Mouse (Mus musculus): Measurements from ENCODE around the gene Usp10.

Gene Usp10

GRCm38 (mm10) chr8:119909944-119910546 lies at the start of gene Usp10:
Gene Usp10 (plus strand): TSS chr8:119910360.
- in situ Hi-C loops (cut with MboI; ENCODE audit: low sequenced_read_pairs), result no loop called here

DNA sequence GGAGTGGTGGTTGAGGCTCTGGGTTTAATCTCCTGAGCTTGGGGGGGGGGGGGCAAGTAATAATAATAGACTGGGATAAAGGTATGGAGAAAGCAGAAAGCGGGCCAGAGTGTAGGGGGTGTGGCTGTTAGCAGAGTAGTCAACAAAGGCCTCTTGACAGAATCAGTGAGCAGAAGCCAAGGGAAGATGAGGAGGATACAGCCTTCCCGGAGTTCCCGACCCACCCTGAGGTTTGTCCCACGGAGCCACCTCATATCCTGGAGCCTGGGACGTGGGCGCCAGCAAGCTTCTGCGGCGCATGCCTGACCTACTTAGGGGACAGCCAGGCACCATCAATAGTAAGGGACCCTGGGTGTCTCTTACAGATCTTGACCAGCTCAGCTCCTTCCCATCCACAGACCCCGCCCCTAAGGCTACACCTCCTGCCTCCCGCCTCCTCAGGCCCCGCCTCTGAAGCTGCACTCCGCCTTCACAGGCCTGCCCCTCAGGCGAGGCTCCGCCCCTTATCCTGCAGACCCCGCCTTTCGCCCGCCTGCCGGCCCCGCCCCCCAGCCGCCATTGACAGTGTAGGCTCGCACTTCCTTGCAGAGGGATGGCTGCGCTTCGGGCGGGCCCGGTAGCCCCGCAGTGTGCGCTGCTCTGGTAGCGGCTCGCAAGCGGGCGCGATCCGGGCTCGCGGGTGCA lies 48.3 kb upstream of the Usp10 start, which contains the start of gene Klhl36:
Gene Klhl36 (plus strand): TSS at position 561 of the 684 bp plus-strand sequence.
- in situ Hi-C loops (cut with MboI; ENCODE audit: low sequenced_read_pairs), result no loop called here

GRCm38 (mm10) chr8:119862390-119862734 lies 47.8 kb upstream of the Usp10 start:
- in situ Hi-C loops (cut with MboI; ENCODE audit: low sequenced_read_pairs), result no loop called here

DNA sequence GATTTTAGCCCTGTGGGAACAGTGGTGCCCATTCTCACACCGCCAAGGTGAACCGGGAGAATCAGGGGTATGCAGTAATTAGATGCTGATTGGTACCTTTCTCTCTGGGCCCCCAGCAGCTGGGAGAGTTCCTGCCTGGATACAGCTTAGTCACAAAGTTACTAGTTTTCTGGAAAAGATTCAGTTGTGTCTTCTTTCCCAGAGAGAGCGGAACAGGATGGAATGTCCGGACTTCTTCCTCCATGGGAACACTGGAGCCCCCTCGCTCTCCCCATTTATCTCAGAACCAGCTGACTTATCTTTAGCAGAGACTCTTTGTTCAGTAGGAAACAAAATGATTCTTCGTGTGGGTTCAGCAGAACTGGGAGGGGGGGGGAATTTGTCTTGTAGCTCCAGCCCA lies 47.4 kb upstream of the Usp10 start:
- in situ Hi-C loops (cut with MboI; ENCODE audit: low sequenced_read_pairs), result no loop called here

- in situ Hi-C loops (cut with MboI; ENCODE audit: low sequenced_read_pairs), result no loop called here
Observed at GRCm38 (mm10) chr8:119869616-119870015, 40.5 kb upstream of the Usp10 start.

DNA sequence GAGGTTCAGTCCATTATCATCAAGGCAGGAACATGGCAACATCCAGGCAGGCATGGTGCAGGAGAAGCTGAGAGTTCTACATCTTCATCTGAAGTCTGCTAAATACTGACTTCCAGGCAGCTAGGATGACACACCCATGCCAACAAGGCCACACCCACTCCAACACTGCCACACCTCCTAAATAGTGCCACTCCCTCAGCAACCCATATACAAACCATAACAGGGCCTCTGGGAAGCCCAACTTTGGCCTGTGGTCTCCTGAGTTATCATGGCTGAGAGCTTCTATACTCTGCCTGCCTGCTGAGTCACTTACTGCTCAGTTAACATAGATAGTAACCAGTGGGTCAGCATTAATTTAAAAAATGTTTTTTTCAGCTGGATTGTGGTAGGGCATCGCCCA lies 37.0 kb upstream of the Usp10 start:
- in situ Hi-C loops (cut with MboI; ENCODE audit: low sequenced_read_pairs), result no loop called here

DNA sequence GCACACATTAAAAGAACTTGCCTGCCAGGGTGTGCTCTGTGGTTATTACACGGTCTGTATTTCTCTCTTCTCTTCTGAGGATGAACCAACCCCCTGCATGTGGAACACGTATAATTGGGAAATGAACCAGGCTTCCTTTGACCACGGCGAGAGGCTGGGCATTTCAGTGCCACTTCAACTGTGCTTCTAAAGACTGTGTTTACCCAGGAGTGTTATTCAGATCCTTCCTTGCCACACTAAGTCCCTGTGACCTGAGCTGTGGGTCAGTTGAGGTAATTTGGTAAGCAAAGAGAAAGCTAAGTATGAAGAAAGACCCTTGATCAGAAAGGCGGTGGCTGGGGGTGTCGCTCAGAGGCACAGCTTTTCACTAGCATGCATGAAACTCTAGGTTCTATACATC lies 28.9 kb upstream of the Usp10 start:
- in situ Hi-C loops (cut with MboI; ENCODE audit: low sequenced_read_pairs), result no loop called here

- in situ Hi-C loops (cut with MboI; ENCODE audit: low sequenced_read_pairs), result no loop called here
Observed at GRCm38 (mm10) chr8:119881917-119882316, 28.2 kb upstream of the Usp10 start.

- in situ Hi-C loops (cut with MboI; ENCODE audit: low sequenced_read_pairs), result no loop called here
Observed at GRCm38 (mm10) chr8:119883281-119883680, 26.9 kb upstream of the Usp10 start.

- in situ Hi-C loops (cut with MboI; ENCODE audit: low sequenced_read_pairs), result no loop called here
Observed at GRCm38 (mm10) chr8:119885612-119886011, 24.5 kb upstream of the Usp10 start.

DNA sequence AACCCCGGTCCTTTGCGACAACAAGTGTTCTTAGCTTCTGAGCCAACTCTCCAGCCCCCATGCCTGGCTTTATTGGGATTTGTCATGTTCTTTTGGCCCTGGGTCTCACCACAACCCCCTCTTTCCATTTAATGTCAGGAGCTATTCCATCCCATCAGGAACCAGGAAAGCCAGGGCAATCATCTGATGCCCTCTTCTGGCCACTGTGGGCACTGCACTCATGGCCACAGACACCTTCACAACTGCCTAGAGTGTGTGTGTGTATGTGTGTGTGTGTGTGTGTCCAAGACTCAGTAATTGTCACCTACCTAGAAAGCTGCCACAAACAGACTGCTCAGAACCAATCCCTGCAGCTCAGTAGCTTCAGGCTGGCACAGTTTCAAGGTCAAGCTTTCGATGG lies 23.0 kb upstream of the Usp10 start:
- in situ Hi-C loops (cut with MboI; ENCODE audit: low sequenced_read_pairs), result no loop called here

- in situ Hi-C loops (cut with MboI; ENCODE audit: low sequenced_read_pairs), result no loop called here
Observed at GRCm38 (mm10) chr8:119888012-119888411, 22.1 kb upstream of the Usp10 start.

GRCm38 (mm10) chr8:119897069-119897468 lies 13.1 kb upstream of the Usp10 start:
- in situ Hi-C loops (cut with MboI; ENCODE audit: low sequenced_read_pairs), result no loop called here

- in situ Hi-C loops (cut with MboI; ENCODE audit: low sequenced_read_pairs), result no loop called here
Observed at GRCm38 (mm10) chr8:119897933-119898332, 12.2 kb upstream of the Usp10 start.

- in situ Hi-C loops (cut with MboI; ENCODE audit: low sequenced_read_pairs), result no loop called here
Observed at GRCm38 (mm10) chr8:119901349-119901748, 8.8 kb upstream of the Usp10 start.

DNA sequence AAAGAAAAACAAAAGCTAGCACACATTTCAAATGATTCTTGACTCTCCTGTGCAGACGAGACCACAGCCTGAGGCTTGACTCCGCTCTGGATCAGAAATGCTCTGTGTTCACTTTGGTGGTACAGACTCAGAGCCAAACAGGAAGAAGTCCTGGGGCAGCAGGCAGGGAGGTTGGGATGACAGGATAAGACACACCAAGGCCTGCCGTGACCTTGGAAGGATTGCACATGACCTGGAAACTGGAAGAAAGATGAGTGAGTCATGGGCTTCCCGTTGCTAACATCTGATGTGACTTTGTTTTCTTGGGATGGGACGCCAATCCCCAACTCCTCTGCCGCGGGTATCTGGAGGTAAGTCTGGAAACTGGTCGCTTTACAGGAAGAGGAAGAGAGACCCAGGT lies 8.2 kb upstream of the Usp10 start:
- in situ Hi-C loops (cut with MboI; ENCODE audit: low sequenced_read_pairs), result no loop called here

DNA sequence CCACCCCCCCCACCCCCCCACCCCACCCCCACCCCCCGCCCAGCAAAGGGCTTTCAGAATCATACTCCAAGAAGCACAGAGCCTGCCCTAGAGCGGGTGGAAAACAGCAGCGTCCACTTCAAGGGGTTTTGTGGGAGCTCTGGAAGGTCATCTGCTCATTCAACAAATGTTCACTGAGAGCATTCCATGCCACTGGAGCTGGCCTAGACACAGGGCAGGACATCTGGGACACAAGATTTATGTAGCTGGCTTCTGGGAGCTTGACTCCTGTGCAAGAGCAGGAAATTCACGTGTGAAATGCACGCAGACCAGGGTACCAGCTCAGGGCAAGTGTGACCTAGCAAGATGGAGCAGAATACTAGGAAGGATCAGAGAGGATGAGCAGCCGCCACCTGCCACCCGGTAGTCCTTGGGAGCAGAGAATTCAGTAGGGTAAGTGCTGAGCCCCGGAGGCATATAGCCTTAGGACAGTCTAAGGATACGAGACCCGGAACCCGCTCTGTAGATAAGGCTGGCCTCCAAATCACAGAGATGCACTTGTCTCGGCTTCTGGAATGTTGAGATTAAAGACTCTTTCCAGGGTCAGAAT lies 5.7 kb upstream of the Usp10 start:
- in situ Hi-C loops (cut with MboI; ENCODE audit: low sequenced_read_pairs), result no loop called here

DNA sequence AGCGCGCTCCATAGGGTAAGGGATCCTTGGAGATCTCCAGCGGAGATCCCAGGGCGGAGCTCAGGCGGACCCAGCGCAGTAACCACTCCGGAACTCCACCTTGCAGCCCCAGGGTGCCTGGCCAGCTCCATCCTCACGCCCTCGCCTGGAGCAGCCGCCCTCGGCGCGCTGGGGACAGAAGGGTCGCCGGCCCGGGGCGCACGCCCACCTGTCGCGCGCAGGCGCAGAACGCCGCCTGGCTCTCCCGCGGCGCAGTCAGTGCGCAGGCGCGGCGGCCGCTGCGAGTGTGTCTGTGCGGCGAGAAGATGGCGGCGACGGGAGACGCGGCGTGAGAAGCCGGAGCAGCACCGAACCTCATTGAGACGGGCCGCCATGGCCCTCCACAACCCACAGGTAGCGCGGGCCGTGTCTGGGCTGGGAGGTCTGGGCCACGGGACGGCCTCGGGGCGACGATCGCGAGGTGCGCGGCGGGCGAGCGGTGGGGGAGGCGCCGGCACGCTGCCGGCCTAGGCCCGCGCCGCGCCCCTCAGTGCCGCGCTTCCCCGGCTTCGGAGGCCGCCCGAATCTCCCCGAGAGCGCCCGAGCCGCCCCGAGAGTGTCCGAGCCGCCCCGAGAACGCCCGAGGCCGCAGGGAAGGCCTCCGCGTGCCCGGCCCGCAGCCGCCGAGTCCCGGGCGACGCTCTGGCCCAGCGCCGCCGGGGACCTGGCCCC lies 542 bp downstream of the Usp10 start, which contains the start of gene Gm20388:
Gene Gm20388 (plus strand): TSS at position 295 of the 711 bp plus-strand sequence.
- in situ Hi-C loops (cut with MboI; ENCODE audit: low sequenced_read_pairs), result no loop called here

DNA sequence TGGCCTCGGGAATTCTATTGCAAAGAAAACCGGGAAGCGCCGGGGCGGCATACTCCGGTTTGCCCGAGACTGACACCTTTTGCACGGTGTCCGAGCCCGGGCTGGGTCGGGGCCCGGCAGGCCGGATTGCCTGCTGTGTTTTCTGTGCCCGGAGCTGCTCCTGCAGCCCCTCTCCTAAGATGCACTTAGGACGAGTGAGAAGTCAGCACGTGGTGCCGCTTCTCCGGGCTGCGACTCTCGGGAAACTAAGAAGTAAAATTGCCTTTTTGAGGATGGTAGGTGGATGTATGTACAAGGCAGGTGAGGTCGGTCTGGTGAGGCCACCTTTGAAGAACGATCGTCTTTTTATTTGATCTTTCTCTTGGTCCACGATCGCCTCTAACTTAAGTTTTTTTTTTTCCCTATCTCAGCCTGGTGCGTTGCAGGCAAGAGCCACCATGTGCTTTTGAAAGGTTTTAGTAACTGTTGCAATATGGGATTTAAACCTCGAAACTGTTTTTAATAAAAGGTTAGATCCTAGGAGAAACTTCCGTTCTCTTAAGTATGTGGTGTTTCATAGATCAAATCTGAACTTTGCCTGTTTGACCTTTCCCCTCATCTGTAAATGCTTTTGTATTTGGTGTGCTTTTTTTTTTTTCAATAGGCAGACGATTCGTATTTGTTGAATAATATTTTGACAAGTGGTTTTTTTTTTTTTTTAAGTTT lies 1.2 kb downstream of the Usp10 start:
- in situ Hi-C loops (cut with MboI; ENCODE audit: low sequenced_read_pairs), result no loop called here

- in situ Hi-C loops (cut with MboI; ENCODE audit: low sequenced_read_pairs), result no loop called here
Observed at GRCm38 (mm10) chr8:119912643-119913042, 2.5 kb downstream of the Usp10 start.

DNA sequence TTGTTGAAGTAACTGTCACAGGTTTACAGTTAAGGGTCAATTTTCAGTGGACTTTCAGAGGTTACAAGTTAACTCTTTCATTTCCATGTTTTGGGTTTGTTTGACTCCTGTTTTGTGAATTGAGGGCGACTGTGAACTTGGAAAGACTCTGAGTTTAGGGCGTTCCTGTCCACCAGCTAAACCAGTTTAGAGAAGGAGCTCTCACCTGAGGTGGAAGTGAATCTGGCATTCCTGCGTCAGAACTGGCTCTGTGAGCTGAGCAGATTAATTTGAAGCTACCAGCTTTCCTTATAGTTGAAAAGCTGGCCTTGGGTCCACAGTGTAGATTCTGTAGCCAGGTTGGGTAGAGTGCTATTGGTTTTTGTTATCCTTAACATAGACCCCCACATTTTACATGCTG lies 3.0 kb downstream of the Usp10 start:
- in situ Hi-C loops (cut with MboI; ENCODE audit: low sequenced_read_pairs), result no loop called here

Measured in CH12F3 (cell line).